Mouse (Mus musculus) kidney, adult 8-10 months (tissue): ENCODE data around the gene Ranbp2.

Experiments
- DNase-seq, 2 experiments: peaks; one replicate each; pipeline ENCODE4 v3.0.0; 2022

The Ranbp2 gene

DNA sequence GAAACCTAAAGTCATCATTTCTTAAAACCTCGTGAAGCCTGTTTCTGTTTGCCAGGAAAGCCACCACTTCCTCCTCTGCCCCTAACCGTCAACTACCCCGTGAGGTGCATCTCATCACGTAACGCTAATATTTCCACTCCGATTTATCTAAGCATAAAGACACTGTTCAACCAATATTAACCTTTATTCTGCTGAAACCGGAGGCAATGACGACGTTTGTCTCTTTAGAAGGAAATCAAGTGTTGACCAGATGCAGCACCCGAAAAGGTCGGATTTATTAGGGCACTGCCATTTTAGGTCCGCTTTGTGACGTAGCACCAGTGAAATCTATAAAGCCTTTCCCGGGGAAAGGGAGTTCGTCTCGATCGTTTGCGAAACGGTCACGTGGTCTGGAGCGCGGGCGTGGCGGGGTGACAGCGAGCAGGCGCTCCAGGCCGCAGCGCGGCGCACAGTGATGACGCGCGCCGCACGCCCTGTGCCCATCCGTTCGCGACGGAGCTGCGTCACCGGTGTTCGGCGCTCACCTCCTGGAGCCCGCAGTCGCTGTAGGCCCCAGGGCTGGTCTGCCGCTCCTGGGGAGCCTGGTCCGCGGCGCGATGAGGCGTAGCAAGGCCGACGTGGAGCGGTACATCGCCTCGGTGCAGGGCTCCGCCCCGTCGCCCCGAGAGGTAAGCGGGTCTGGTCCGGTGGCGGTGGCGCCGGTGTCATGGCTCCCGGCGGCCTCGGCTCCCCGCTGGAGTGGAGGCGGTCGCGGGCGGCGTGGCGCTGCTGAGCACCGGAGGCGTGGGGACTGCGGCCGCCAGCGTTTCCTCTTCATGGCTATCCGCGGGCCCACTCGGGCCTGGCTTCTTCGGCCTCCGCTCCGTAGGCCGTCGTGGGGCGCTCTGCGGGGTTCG lies at the start of gene Ranbp2:
TSS of gene Ranbp2 (plus strand) at position 537 of the 896 bp plus-strand sequence.
- peak; percentile 98 for DNase-seq

DNA sequence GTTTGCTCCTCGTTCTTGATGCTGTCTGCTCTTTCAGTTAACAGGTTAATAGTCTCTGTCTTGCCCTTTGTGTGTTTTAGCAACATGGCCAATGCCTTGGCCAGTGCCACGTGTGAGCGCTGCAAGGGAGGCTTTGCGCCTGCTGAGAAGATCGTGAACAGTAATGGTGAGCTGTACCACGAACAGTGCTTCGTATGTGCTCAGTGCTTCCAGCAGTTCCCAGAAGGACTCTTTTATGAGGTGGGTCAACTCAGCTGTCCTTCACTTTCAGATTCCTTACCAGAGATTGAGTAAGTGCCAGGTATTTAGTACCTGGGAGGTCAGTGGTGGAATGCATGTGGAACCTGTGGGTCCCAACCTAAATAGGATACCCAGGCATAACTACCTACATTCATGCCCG lies 47.8 kb upstream of the Ranbp2 start:
- no peak for DNase-seq

DNA sequence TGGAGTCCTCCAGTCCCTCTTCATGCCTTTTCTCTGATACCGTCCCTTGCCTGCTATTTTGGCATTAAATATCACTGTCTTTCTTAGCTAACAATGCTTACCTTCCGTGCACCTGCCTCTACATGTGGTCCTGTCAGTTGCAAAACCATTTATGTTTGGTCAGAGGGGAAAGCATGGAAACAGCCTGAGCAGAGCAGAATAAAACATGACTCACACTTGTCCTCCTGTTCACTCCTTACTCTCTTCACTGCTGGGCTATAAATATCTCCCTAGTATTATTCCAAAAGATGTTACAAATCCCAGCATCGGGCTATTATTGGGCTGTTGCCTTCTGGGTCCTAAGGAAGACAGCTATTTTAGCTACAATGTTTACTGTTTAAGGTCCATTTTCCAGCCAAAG lies 44.9 kb upstream of the Ranbp2 start:
- no peak for DNase-seq

DNA sequence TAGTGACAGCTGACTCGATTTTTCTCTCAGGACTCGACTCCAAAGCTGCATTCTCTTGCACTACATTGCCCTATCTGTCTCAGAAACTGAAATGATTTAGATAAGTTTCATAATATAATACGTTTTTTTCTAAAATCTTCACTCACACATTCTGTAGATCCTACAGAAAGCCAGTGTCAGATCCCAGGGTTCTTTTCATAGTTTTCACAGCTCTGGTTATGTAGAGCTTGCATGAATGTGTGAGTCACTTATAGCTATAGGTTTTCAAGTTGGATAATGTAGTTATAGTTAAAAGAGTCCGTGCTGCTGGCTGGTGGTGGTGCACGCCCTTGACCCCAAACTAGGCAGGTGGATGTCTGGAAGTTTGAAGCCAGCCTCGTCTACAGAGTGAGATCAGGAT lies 42.1 kb upstream of the Ranbp2 start:
- DNase-seq: no peak

DNA sequence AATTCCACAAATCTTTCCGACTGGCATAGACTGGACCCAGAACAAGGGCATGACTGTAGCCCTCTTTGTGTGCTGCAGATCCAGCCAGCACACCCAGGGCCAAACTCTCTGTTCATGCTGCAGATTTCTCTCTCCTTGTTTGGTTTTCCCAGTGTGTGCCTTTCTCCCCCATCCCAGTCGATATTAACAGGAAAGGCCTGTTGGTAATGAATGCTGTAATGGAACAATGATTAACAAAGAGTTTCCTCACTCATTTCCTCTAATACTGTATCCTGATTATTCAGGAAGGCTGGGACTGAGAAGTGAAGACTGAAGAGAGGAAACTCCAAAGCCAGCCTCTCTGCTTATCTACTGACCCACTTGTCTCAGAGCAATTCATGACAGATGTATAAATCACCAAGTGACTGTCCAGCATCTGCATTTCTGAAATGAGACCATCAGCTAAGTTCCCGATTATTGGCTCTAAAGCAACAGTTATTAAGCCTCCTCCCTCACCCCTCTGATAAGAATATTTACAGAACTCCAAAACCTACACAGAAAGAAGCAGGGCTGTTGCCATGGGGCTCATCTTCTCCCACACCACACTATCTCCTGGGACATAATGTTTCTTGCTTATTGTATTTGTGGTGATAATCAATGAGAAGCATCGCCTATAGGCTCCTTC lies 41.3 kb upstream of the Ranbp2 start:
- DNase-seq: no peak

DNA sequence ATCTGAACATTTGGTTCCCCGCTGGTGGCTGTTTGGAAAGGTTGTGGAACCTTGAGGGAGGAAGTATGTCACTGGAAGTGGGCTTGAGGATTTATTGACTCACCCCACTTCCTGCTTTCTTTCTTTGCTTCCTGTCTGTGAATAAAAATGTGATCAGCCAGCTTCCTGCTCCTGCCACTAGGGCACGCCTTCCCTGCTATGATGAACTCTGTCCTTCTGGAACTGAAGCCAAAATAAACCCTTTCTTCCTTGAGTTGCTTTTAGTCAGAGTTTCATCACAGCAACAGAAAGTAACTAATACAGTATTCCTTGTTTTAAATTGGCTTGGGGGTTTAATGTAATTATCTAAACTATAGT lies 40.8 kb upstream of the Ranbp2 start:
- peak; percentile 15 to 34 for DNase-seq

DNA sequence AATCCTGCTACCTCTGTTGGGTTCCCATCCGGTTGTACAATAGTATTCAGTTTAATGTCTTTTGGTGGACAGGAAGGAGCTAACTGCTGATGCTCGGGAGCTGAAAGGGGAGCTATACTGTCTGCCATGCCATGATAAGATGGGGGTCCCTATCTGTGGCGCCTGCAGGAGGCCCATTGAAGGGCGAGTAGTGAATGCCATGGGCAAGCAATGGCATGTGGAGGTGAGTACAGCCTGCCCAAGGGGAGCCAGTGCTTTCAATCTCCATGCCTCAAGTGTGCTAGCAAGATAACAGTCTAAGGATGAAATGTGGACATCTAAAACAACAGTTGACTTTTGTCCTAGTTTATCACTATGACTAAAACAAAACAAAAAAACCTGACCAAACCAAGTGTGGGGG lies 34.4 kb upstream of the Ranbp2 start:
- DNase-seq: no peak

DNA sequence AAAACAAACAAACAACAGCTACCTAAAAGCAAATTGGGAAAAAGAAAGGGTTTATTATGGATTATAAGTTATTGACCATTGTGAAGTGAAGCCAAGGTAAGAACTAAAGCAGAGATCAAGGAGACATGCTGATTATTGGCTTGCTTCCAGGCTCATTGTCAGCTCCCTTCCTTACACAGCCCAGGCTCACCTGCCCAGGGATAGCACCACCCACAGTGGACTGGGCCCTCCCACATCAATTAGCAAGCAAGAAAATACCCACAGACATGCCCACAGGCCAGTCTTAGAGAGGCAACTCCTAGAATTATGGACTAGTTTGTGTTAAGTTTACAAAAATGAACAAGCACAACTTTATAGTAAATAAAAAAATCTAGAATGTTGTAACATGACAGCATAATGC lies 33.9 kb upstream of the Ranbp2 start:
- no peak for DNase-seq

DNA sequence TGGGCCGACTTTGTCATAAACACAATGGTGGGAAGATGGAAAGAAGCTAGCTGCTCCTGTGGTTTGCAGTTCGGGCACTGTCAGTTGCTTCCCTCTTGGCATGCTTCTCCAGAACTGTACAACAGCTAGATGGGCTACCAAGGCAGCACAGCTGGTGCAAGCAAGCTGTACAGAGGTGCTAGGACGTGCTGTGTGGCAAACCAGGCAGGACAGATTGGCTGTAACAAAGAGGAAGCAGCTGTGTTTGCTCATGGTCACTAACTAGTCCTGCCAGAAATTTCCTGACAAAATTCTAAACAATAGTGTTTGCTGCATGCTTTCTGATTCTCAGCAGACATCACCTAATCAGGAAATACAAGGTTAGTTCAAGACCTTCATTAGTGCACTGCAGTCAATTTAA lies 30.0 kb upstream of the Ranbp2 start:
- DNase-seq: no peak

DNA sequence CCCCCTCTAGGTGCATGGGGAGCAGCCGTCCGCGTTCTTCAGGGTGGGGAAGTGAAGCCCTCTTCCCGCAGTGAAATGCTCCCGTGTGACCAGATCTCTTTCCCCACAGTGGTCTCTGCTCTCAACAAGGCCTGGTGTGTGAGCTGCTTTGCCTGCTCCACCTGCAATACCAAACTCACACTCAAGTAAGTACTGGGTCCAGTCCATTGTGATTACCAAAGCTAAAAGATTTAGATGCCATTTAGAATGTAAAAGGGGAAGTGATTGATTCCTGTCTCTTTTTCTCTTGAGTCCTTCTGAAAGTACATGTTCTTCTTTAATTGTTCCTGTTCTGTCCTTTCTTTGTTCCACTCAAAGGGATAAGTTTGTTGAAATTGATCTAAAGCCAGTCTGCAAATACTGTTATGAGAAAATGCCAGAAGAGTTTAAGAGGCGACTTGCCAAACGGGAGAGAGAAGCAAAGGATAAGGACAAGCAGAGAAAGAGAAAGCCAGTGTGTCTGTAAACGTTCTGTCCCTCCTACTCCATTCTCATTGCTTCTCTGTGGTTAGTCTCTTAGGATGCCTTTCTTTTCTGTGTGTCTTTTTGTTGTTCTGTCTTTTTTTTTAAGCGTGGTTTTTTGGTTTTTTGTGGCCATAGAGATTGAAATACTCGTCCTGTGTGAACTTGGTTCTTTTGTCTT lies 28.3 kb upstream of the Ranbp2 start:
- DNase-seq: no peak

DNA sequence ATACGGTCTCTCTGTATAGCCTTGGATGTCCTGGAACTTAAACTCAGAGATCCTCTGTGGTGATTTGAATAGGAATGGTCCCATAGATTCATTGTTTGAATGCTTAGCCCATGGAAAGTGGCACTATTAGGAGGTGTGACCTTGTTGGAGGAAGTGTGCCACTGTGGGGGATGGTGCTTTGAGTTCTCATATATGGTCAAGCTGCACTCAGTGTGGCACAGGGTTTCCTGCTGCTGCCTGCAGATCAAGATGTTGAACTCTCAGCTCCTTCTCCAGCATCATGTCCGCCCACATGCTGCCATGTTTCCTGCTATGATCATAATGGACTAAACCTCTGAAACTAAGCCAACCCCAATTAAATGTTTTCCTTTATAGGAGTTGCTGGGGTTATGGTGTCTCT lies 18.8 kb upstream of the Ranbp2 start:
- DNase-seq: no peak

DNA sequence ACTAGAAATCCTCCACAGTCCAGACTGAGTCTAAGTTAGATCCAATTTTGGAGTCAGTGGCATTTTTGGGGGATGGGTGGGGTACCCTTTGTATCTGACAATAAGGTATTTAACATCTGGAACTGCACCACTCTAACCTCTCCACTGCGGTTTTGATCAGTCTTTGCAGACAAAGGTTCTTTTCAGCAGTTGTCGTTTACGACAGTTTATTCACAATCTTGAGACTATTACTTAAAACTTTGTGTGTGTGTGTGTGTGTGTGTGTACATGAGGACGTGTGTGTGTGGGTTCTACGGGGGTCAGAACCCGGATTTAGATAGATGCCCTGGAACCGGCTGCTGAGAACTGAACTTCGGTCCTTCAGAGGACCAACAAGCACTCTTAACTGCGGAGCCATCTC lies 870 bp upstream of the Ranbp2 start:
- peak; percentile 3 to 5 for DNase-seq

DNA sequence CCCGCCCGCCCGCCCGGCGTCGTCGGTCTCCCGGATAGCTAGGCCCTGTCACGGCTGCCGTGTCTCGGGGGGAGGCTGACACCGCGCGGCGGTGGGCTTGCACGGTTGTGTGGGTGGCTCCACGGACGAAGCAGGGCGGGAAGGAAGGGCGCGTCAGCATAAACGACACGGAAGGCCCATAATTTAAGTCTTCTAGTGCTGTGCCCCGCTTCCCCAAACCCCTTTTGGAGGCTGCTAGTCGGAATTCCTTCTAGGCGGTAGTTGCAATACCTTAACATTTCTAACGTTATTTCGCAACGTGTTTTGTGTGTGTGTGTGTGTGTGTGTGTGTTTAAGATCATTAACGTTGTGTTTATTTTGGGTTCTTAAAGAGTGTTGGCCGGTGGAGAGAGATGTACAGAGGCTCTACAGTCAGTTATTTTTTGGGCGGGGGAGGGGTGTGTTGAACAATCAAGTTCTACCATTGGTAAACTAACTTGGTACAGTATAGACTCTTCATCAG lies 611 bp downstream of the Ranbp2 start:
- peak in 1 of 2 experiments; percentile 23 for DNase-seq

DNA sequence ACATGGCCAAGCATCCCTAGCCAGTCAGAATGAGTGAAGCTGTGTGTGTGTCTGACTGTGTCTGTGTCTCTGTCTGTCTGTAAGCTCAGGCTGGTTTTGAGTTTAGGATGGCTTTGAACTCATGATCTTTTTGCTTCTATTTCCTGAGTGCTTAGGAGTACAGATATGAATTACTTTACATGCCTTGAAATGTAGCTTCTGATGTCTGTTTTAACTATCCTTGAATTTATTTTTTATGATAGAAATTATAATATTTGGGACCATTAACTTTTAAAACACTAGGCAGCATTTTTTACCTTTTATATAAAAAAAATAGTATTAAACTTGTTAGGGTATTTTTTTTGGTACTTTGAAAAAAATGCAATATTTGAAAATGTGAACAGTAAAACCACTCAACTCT lies 4.9 kb downstream of the Ranbp2 start:
- DNase-seq: no peak

DNA sequence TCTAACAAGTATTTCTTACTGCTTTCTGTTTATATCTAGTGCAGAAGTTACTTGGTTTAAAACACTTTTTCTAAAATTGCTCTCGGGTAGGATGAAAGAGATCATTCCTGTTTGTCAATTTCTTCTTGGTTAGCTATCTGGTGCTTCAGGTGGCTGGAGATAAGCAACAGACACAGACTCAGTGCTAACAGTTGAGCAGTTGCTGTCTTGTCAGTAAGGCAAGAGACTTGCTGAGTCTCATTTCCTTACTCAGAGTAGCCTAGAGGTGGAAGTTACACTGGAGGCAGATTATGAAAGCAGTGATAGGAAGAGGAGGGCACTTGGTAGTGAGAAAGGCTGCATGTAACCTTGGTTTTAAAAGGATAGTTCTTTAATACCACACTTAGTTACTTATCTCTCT lies 5.5 kb downstream of the Ranbp2 start:
- no peak for DNase-seq

DNA sequence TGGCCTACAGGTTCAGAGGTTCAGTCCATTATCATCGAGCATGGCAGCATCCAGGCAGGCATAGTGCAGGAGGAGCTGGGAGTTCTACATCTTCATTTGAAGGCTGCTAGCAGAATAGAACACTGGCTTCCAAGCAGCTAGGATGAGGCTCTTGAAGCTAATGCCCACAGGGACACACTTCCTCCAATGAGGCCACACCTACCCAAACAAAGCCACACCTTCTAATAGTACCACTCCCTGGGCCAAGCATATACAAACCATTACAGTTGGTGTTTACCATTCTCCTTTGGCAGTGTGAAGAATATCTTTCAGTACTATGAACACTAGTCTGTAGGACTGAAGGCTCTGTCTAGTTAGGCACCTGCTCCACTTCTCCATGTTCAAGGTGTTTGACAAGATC lies 13.2 kb downstream of the Ranbp2 start:
- DNase-seq: no peak

DNA sequence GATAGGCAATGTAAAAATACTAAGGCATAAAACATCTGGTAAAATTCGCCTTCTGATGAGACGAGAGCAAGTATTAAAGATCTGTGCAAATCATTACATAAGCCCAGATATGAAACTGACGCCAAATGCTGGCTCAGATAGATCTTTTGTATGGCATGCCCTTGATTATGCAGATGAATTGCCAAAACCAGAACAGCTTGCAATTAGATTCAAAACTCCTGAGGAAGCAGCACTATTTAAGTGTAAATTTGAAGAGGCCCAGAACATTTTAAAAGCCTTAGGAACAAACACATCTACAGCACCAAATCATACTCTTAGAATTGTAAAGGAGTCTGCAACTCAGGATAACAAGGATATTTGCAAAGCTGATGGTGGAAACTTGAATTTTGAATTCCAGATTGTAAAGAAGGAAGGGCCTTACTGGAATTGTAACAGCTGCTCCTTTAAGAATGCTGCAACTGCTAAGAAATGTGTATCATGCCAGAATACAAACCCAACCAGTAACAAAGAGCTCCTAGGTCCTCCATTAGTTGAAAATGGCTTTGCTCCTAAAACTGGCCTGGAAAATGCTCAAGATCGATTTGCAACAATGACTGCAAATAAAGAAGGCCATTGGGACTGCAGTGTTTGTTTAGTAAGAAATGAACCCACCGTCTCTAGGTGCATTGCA lies 30.5 kb downstream of the Ranbp2 start:
- no peak for DNase-seq

DNA sequence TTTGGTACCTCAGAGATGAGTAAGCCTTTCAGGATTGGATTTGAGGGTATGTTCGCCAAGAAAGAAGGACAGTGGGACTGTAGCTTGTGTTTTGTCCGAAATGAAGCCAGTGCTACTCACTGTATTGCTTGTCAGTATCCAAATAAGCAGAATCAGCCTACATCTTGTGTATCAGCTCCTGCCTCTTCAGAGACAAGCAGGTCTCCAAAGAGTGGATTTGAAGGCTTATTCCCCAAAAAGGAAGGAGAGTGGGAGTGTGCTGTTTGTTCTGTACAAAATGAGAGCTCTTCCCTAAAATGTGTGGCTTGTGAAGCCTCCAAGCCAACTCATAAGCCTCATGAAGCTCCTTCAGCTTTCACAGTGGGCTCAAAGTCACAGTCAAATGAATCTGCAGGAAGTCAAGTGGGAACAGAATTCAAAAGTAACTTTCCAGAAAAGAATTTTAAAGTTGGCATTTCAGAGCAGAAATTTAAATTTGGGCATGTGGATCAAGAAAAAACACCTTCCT lies 31.4 kb downstream of the Ranbp2 start:
- DNase-seq: no peak

DNA sequence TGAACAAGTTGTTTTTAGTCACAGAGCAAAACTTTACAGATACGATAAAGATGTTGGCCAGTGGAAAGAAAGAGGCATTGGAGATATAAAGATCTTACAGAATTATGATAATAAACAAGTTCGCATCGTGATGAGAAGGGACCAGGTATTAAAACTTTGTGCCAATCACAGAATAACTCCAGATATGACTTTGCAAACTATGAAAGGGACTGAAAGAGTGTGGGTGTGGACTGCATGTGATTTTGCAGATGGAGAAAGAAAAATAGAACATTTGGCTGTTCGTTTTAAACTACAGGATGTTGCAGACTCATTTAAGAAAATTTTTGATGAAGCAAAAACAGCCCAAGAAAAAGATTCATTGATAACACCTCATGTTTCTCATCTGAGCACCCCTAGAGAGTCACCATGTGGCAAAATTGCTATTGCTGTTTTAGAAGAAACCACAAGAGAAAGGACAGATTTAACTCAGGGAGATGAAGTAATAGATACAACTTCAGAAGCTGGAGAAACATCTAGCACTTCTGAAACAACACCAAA lies 33.3 kb downstream of the Ranbp2 start:
- DNase-seq: no peak

DNA sequence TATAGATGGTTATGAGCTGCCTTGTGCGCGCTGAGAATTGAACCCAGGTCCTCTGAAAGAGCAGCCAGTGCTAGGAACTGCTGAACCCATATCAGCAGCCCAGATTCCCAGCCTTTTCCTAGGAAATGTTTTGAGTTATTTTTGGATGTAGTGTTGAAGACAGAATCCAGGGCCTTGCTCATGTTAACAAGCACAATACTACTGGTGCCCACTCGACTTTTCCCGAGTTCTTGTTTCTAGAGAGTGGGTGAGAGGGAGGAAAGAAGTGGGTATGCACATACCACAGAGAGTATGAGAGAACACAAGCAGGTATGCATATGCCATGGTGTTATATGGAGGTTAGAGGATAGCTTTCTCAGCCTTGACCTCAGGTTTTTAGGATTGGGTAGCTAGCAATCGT lies 44.3 kb downstream of the Ranbp2 start:
- DNase-seq: no peak

DNA sequence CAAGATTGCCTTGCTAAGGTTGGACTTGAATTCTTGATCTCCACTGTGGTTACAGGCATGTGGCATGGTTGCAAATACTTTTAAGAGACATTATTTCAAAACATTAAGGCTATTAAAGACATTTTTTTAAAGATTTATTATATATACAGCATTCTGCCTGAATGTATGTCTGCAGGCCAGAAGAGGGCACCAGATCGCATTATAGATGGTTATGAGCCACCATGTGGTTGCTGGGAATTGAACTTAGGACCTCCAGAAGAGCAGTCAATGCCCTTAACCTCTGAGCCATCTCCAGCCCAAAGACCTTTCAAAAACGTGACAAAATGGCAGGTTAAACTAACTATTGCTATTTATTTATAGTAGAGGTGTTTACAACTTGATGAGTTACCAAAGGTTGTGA lies 48.9 kb downstream of the Ranbp2 start:
- no peak for DNase-seq

DNA sequence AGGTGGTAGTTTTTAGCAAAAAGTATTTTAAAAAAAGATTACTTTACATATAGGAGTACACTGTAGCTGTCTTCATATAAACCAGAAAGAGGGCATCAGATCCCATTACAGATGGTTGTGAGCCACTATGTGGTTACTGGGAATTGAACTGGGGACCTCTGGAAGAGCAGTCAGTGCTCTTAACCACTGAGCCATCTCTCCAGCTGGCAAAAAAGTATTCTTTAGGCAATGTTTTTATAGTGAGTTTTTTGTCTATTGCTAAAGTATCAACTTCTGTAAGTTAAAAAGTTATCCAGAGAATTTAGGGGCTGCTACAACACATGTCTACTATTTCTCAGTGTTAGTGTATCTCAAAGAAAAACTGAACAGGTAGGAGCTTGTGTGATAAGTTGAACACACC lies 50.0 kb downstream of the Ranbp2 start:
- DNase-seq: no peak
